Mouse (Mus musculus): ENCODE results near the gene Scarb1. TPM values are rescaled to one million over a fixed set of nuclear protein-coding genes. Genes with fewer than 3 reads are reported as not detected.

The Scarb1 gene
- polyA plus RNA-seq, 1 experiment = 18.6 TPM

DNA sequence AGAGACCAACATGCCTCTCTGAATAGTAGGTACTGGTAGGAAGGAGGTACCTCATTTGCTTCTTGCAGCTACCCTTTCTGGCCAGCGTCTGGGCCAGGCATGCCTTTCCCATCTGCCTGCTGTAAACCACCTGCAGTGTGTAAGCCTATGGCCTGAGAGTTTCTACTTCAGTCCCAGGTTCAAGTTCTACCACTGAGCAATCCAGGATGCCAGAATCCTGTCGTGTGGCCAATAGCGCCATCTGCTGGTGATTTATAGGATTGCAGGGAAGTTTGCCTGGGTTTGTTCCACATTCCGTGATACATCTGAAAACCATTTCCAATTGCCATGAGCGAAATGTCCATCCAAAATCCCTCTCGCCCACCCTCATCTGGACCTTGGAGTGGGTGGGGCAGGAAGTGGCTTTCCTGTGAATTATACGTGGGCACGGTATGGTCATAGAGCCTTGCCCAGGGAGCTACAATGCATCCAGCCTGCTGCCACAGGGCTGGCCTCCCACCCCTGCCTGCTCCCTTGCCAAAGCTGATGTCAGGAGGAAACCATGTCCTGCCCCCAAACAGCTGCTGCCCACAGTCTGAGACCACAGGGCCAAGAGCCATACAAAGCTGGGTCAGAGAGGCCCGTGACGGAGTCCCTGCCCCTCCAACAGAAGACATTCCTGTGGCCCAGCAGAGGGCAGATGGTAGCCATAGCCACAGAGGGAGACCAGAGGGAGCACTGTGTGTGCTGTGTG is 72.7 kb downstream of the Scarb1 start:
- H3K27ac ChIP-seq (replicated peaks; ENCODE audit: low read depth, low read length) = no peak overlapping the region
- no peak overlapping the region for H3K4me3 ChIP-seq (ENCODE audit: insufficient read depth, low read depth, low read length)

DNA sequence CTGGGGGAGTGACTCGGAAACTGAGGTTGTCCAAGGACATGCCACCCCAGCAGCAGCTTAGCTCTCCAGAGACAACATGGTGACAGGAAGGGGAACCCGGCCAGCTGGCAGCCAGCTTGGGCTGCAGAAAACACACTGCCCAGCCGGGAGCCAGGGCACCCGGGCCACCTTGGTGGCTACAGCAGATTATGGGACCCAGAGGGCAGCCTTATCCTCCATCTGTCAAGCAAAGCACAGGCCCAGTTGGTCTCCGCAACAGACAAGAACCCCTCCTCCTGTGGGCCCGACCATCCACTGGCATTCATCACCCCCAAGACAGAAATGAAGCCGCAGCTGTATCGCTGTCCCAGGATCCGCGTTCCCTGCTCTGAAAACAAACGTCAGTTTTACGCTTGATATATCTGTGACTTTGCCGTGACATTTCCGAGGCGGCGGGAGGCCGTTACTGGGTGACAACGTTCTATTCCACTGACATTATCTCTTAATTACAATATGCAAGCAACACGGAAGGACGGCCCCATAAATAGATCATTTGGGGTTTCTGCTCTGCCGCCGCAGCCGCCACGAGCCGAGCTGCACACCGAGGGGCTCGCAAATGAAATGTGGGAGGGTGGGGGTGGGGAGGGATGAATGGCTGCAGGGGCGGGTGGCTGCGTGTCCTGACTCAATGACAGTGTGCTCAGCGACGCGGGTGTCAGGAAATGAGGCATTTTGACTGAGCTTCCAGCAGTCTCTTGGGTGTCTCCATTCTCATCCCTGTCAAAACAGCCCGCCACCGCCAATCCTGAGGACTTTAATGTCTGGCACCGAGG is 73.5 kb downstream of the Scarb1 start:
- H3K27ac ChIP-seq (replicated peaks; ENCODE audit: low read depth, low read length) = no peak overlapping the region

More for the DNA sequence above, 72.7 kb downstream of the Scarb1 start:
- H3K4me1 ChIP-seq (ENCODE audit: control insufficient read depth, insufficient read depth, insufficient read length, low read length) = peaks cover 3% of the 10 kb centered on the region; the same call in 1 of the 2 replicates

DNA sequence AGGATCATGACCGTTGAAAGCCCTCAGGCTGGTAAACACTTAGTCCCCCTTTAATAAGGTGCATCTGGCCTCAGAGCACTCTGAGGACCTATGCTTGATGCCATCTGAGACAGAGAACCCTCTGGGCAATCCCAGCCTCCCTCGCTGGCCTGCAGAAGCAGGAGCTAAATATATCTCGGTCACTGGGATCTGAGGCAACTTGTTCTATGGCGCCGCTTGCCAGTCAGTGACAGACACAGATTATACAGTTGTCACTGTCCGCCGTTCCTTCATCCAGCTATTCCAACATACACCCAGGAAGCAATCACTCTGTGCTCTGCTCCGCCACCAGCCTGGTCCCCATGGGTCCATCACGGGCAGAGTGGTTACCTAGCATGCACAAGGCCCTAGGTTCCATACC is 74.8 kb downstream of the Scarb1 start:
- H3K27ac ChIP-seq (replicated peaks; ENCODE audit: low read depth, low read length) = no peak overlapping the region
- H3K4me1 ChIP-seq (ENCODE audit: control insufficient read depth, insufficient read depth, insufficient read length, low read length) = peaks cover 3% of the 10 kb centered on the region; the same call in 1 of the 2 replicates
- H3K4me3 ChIP-seq (ENCODE audit: insufficient read depth, low read depth, low read length) = no peak overlapping the region

More for the DNA sequence above, 73.5 kb downstream of the Scarb1 start:
- Histone ChIP-seq H3K4me3 (ENCODE audit: insufficient read depth, low read depth, low read length) (0 out of 2 replicates have a peak overlapping the region, but pooled peaks have one; percentile 4), H3K4me1 (ENCODE audit: control insufficient read depth, insufficient read depth, insufficient read length, low read length) (peaks cover 3% of the 10 kb centered on the region; the same call in 1 of the 2 replicates)

DNA sequence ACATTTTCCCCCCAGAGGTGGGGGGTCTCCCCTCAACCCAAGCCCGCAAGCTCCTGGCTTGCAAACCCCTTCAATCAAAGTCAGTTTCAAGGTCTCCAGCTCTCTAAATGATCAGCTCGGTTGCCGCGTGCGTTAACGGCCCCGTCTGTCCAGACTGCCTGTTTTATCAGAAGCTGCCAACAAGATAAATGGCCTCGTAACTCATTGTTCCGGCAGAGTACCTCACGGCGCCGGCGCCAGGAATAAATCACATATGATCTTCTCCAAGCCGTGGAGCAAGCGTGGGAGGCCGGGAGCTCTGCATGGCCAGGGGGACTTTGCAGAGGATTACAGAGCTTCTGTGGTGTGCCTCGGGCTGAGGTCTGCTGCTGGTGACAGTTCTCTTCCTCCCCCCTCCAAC is 76.2 kb downstream of the Scarb1 start:
- Histone ChIP-seq H3K27ac (replicated peaks; ENCODE audit: low read depth, low read length) (no peak overlapping the region), H3K4me1 (ENCODE audit: control insufficient read depth, insufficient read depth, insufficient read length, low read length) (peaks cover 3% of the 10 kb centered on the region; the same call in 1 of the 2 replicates), H3K4me3 (ENCODE audit: insufficient read depth, low read depth, low read length) (no peak overlapping the region)

DNA sequence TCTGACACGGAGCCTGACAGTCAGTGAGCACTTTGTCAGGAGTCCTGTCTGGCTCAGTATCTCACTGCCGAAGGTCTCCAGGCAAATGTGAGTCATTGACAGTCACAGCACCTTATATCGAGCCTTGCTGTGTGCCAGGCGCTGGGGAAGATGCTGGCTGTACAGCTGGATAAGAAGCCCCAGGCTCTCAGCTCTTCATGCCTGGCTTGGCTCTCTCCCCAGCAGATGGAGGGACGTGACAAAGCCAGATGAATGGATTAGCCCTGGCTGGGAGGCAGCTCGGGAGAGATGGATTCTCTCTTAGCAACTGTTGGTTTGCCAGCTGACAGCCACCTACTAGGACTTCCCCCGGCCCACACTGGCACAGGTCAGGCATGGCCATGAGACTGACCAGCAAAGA is 78.3 kb downstream of the Scarb1 start:
- Histone ChIP-seq H3K4me1 (ENCODE audit: control insufficient read depth, insufficient read depth, insufficient read length, low read length) (peaks cover 3% of the 10 kb centered on the region; the same call in 1 of the 2 replicates), H3K4me3 (ENCODE audit: insufficient read depth, low read depth, low read length) (no peak overlapping the region), H3K27ac (replicated peaks; ENCODE audit: low read depth, low read length) (no peak overlapping the region)

DNA sequence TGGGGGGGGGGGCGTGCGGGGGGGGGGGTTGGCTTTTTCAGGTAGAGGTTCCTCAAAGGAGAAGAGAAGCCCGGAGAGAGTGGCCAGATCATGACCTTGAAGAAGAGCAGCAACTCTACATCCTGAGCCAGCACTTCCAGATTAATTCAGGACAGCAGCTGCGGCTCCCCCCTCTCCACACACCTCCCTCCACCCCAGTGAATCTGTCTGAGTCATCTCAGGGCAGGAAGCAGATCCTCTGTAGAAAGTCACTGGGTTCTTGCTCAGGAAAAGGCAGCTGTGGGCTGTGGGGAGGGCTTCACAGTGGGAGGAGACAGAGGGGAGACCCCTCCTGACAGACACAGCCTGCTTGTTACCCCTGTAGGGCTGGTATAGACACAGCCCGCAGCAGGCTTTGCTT is 87.0 kb downstream of the Scarb1 start:
- Histone ChIP-seq H3K4me3 (ENCODE audit: insufficient read depth, low read depth, low read length) (no peak overlapping the region), H3K27ac (replicated peaks; ENCODE audit: low read depth, low read length) (no peak overlapping the region), H3K4me1 (ENCODE audit: control insufficient read depth, insufficient read depth, insufficient read length, low read length) (peaks cover 10% of the 10 kb centered on the region)

DNA sequence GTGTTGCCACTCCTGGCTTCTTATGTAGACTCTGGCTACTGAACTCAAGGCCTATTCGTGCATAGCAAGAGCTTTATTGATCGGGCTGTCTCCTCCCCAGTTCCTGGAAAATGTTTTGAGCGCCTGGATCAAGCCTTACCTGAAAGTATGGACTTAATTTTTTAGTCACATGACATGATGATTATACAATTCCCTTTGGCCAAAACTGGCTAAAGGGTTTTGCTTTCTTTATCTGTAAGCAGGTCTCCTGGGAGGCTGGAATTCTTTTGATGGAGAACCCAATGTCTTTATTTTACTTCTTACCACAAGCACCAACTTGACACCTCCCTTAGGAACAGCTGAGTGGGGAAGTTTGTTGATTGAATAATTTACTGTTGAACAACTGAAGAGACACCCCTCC is 87.4 kb downstream of the Scarb1 start:
- no peak overlapping the region for H3K4me3 ChIP-seq (ENCODE audit: insufficient read depth, low read depth, low read length)
- H3K4me1 ChIP-seq (ENCODE audit: control insufficient read depth, insufficient read depth, insufficient read length, low read length) = peaks cover 10% of the 10 kb centered on the region
- H3K27ac ChIP-seq (replicated peaks; ENCODE audit: low read depth, low read length) = no peak overlapping the region

- no peak overlapping the region for H3K27ac ChIP-seq (replicated peaks; ENCODE audit: low read depth, low read length)
- H3K4me1 ChIP-seq (ENCODE audit: control insufficient read depth, insufficient read depth, insufficient read length, low read length) = peaks cover 10% of the 10 kb centered on the region
- peak overlapping the region; percentile 22; the same call in 1 of the 2 replicates for H3K4me3 ChIP-seq (ENCODE audit: insufficient read depth, low read depth, low read length)
Measured at GRCm38 (mm10) chr5:125252664-125253063, 88.2 kb downstream of the Scarb1 start.

DNA sequence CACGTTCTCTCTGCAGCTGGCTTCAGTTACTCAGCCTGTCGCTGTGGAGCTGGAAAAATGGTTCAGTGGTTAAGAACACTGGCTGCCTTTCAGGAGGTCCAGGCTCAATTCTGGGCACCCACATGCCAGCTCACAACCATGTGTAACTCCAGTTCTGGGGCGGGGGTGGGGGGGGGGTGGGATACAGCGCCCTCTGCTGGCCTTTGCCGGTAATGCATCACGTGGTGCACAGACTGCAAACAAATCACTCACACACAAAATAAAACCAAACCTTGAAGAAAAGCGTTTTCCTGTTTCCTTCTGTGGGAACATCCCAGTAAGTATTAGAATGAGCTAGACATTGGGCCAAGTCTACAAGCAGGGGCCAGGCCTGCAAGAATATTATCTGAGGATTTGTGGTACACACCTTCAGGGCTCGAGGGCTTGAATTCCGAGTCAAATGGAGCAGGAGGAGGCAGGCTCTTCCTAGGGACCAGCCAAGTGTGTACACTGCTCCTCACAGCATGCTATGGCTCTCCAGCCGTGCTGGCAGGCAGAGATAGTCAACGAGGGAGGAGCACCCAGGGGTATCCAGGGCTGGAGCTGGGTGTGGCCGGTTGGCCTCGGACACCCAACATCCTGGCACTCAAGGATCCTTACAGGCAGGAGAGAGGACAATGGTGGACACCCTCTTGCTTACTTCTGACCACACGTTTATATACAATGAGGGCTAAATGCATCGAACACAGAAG is 88.8 kb downstream of the Scarb1 start:
- Histone ChIP-seq H3K4me3 (ENCODE audit: insufficient read depth, low read depth, low read length) (peak overlapping the region; percentile 22; the same call in 1 of the 2 replicates), H3K4me1 (ENCODE audit: control insufficient read depth, insufficient read depth, insufficient read length, low read length) (peaks cover 10% of the 10 kb centered on the region), H3K27ac (replicated peaks; ENCODE audit: low read depth, low read length) (no peak overlapping the region)

DNA sequence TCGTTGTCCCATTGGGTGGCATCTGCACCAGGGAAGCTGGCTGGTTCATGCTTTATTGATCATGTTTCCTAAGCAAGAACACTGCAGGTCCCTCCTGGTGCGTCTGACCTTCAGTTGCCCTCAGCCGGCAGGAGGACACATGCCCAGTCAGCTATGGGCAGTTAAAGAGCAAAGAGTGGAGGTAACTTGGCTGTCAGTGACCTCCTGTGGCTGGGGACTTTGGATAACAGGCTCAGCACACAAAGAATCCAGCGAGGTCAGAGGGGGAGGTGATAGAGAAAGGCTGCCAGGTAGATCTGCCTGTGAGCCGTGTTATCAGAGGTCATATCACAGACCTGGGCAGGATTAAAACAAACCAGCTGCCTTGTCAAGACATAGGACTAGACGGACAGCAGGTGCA is 91.7 kb downstream of the Scarb1 start:
- Histone ChIP-seq H3K27ac (replicated peaks; ENCODE audit: low read depth, low read length) (no peak overlapping the region), H3K4me3 (ENCODE audit: insufficient read depth, low read depth, low read length) (no peak overlapping the region), H3K4me1 (ENCODE audit: control insufficient read depth, insufficient read depth, insufficient read length, low read length) (peaks cover 10% of the 10 kb centered on the region)

- no peaks in the 10 kb centered on the region; the same call in 1 of the 2 replicates for H3K4me1 ChIP-seq (ENCODE audit: control insufficient read depth, insufficient read depth, insufficient read length, low read length)
- no peak overlapping the region for H3K4me3 ChIP-seq (ENCODE audit: insufficient read depth, low read depth, low read length)
- H3K27ac ChIP-seq (replicated peaks; ENCODE audit: low read depth, low read length) = no peak overlapping the region
Measured at GRCm38 (mm10) chr5:125246711-125247110, 94.2 kb downstream of the Scarb1 start.

- H3K4me3 ChIP-seq (ENCODE audit: insufficient read depth, low read depth, low read length) = no peak overlapping the region
- H3K4me1 ChIP-seq (ENCODE audit: control insufficient read depth, insufficient read depth, insufficient read length, low read length) = no peaks in the 10 kb centered on the region; the same call in 1 of the 2 replicates
- no peak overlapping the region for H3K27ac ChIP-seq (replicated peaks; ENCODE audit: low read depth, low read length)
Measured at GRCm38 (mm10) chr5:125245534-125246151, 95.3 kb downstream of the Scarb1 start.

DNA sequence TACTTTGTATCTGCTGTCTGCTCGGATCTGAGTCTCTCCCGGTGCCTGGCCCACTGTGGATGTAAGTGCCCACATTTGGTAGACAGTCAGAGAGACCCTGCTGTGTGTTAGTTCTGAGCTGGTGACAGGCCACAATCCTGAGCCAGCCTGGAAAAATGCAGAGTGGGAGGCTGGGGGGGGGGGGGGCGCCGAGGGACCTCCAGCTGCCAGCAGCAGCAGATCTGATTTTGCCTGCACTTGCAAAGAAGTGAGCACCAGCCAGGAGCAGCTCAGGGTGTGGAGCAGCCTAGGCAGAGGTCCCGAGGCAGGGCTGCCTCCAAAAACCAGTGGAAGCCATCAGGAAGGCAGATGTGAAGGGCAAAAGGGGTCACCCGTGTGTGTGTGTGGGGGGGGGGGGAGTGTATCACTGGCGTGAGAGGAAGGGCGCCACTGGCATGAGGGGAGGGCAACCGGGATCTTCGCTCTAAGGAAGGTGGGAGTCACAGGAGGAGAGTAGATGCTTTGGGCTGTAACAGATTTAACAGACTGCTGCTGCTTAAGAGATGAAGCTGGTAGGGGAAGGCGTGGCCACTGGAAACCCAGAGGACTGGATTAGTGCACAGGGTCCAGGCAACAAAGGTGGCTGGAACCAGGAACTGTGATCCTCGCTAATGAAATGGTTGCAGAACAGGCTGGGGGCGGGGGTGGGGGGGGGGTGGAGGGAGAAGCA is 95.9 kb downstream of the Scarb1 start:
- no peak overlapping the region for H3K4me3 ChIP-seq (ENCODE audit: insufficient read depth, low read depth, low read length)
- H3K27ac ChIP-seq (replicated peaks; ENCODE audit: low read depth, low read length) = no peak overlapping the region
- no peaks in the 10 kb centered on the region; the same call in 1 of the 2 replicates for H3K4me1 ChIP-seq (ENCODE audit: control insufficient read depth, insufficient read depth, insufficient read length, low read length)

GRCm38 (mm10) chr5:125243928-125244327 is 97.0 kb downstream of the Scarb1 start:
- Histone ChIP-seq H3K27ac (replicated peaks; ENCODE audit: low read depth, low read length) (no peak overlapping the region), H3K4me1 (ENCODE audit: control insufficient read depth, insufficient read depth, insufficient read length, low read length) (no peaks in the 10 kb centered on the region; the same call in 1 of the 2 replicates)

More at GRCm38 (mm10) chr5:125243928-125244327, 97.0 kb downstream of the Scarb1 start:
- no peak overlapping the region for H3K4me3 ChIP-seq (ENCODE audit: insufficient read depth, low read depth, low read length)

Data from brown adipose tissue, adult 24 weeks (tissue).